Mouse (Mus musculus) liver, embryonic 14.5 days (tissue): ENCODE data around the gene Shtn1. TPM values are rescaled to one million over a fixed set of nuclear protein-coding genes. Genes with fewer than 3 reads are reported as not detected.

Source experiments
- ATAC-seq: fragments of 200-750 bp; cut with Nextera tagmentation; 2 replicates; pipeline ENCODE4 v1.8.0; 2017; ENCODE audit warnings: moderate number of reproducible peaks, mild to moderate bottlenecking, moderate library complexity; ENCODE audit not compliant: insufficient read depth
- DNase-seq, 3 experiments: peaks; one replicate each; pipeline ENCODE4 v3.0.0-alpha.2; 2012 to 2013; ENCODE audit warnings: low read depth in 3 of 3, low spot score in 3 of 3
- H3K27ac ChIP-seq: fragments of 300-500 bp; sonication (generic); 2 replicates; pipeline ENCODE4 v1.5.1; 2014; ENCODE audit warnings: moderate library complexity, mild to moderate bottlenecking, control low read depth, inconsistent platforms
- H3K27me3 ChIP-seq: fragments of 300-500 bp; sonication (generic); 2 replicates; pipeline ENCODE4 v1.6.1; 2014; ENCODE audit warnings: mild to moderate bottlenecking, low read length, moderate library complexity; ENCODE audit not compliant: control insufficient read depth, insufficient read depth
- H3K36me3 ChIP-seq: fragments of 300-500 bp; sonication (generic); replicated peaks from 2 replicates; pipeline ENCODE4 v1.6.1; 2014; ENCODE audit warnings: low read depth; ENCODE audit not compliant: control insufficient read depth, insufficient read depth
- H3K4me1 ChIP-seq, 2 experiments: fragments of 200-500 bp in 1 of 2; fragments of 300-500 bp in 1 of 2; sonication (generic) in 1 of 2; replicated peaks; 2 replicates each; pipeline ENCODE4 v1.6.1; 2012 to 2014; ENCODE audit warnings: antibody characterized with exemption in 1 of 2, inconsistent platforms in 1 of 2, low read length in 1 of 2; ENCODE audit not compliant: control insufficient read depth in 2 of 2, insufficient read depth in 2 of 2
- H3K4me2 ChIP-seq: fragments of 300-500 bp; sonication (generic); 2 replicates; pipeline ENCODE4 v1.6.1; 2014; ENCODE audit warnings: low read depth, mild to moderate bottlenecking, control low read depth, moderate library complexity
- H3K4me3 ChIP-seq, 2 experiments: fragments of 200-500 bp in 1 of 2; fragments of 300-500 bp in 1 of 2; sonication (generic) in 1 of 2; 2 replicates each; pipeline ENCODE4 v1.5.1; 2012 to 2014; ENCODE audit warnings: low read depth in 2 of 2, low read length in 2 of 2, mild to moderate bottlenecking in 2 of 2, control low read depth in 1 of 2, inconsistent platforms in 1 of 2, moderate library complexity in 1 of 2; ENCODE audit not compliant: insufficient read depth in 1 of 2
- H3K9ac ChIP-seq: fragments of 300-500 bp; sonication (generic); replicated peaks from 2 replicates; pipeline ENCODE4 v1.6.1; 2014; ENCODE audit warnings: mild to moderate bottlenecking, control low read depth, moderate library complexity
- H3K9me3 ChIP-seq: fragments of 300-500 bp; sonication (generic); 2 replicates; pipeline ENCODE4 v1.6.1; 2016; ENCODE audit warnings: low read length, mixed read lengths; ENCODE audit not compliant: control insufficient read depth
- CTCF ChIP-seq: IDR thresholded peaks from 2 replicates; pipeline ENCODE4 v1.5.1; 2016; ENCODE audit warnings: antibody characterized with exemption, low read depth, control low read depth
- EP300 ChIP-seq: IDR thresholded peaks from 2 replicates; pipeline ENCODE4 v1.6.1; 2016; ENCODE audit warnings: antibody characterized with exemption, low read depth
- whole genome bisulfite sequencing: fragments of 180-500 bp; shearing (Covaris S2); extraction: QIAGEN DNeasy Blood & Tissue Kit; methylation state at CpG from one replicate; pipeline ENCODE4 v1.1.7; 2014; ENCODE audit not compliant: insufficient replicate concordance; 5-methylcytosine and 5-hydroxymethylcytosine counted together
- polyA plus RNA-seq, 2 experiments: library from polyadenylated mRNA; depleted of rRNA in 1 of 2; stranded (reverse) in 1 of 2; unstranded in 1 of 2; fragments of >200 nt; fragmentation: Nextera tagmentation in 1 of 2; extraction: Ambion mirVana in 1 of 2; gene quantifications; 2 replicates each; pipeline versions ENCODE4 v1.2.1 to v1.2.3; 2012 to 2014

Gene Shtn1
- polyA plus RNA-seq, 2 experiments, result 0.41 to 0.57 TPM

DNA sequence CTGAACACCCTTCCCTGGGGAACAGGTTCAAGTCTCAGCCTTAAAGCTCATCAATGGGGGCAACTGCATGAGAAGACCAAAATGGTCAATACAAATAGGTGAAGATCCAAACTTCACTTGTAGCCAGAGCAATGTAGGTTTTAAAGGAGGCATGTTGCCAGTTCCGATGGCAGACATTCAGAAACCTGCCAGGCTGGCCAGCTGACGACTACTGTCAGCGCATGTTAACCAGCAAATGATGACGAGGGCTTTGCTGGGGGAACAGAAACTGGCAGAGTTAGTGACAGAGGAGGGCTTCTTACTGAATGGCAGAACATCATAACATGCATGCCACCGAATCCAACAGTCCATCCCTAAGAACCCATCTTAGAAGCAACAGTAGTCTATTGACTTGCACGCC, 2.9 kb downstream of the Shtn1 start:
- peaks cover 22% of the 10 kb centered on the region for H3K27me3 ChIP-seq

DNA sequence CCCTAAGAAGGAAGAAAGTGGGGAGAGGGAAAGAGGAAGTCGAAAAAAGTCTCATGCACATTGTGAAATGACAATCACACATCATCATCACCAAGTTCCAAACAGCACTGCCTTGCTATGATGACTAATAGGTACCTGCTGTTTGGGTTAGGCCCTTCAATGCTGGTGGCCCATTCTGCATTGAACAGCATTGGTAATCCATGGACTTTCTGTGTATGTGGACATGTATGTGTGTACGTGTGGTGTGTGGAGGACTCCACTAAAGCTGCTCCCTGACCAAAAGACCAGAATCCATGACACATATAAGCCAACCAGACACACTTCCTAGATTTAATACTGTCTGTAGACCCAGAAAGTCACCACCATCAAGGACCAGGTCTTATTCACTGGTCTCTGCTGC, 3.9 kb downstream of the Shtn1 start:
- Histone ChIP-seq H3K4me1 (no peaks in the 10 kb centered on the region), H3K4me2 (no peak overlapping the region), H3K27ac (no peak overlapping the region), H3K36me3 (no peaks in the 10 kb centered on the region), H3K4me3 (no peak overlapping the region), H3K27me3 (peaks cover 22% of the 10 kb centered on the region), H3K9ac (no peak overlapping the region), H3K9me3 (no peaks in the 10 kb centered on the region)
- no peak for DNase-seq
- ATAC-seq, result no peak
- WGBS, result 45% methylated on average over 2 of the region's 2 CpGs
- TF ChIP-seq CTCF (no peak), EP300 (no peak)

More for the DNA sequence above, 2.9 kb downstream of the Shtn1 start:
- Histone ChIP-seq H3K4me2 (no peak overlapping the region), H3K9ac (no peak overlapping the region), H3K36me3 (no peaks in the 10 kb centered on the region), H3K4me1 (no peaks in the 10 kb centered on the region), H3K9me3 (no peaks in the 10 kb centered on the region), H3K27ac (no peak overlapping the region), H3K4me3 (no peak overlapping the region)
- ATAC-seq (no peak), DNase-seq (no peak)
- TF ChIP-seq CTCF (no peak), EP300 (no peak)
- WGBS, result 70% methylated on average over 6 of the region's 6 CpGs

DNA sequence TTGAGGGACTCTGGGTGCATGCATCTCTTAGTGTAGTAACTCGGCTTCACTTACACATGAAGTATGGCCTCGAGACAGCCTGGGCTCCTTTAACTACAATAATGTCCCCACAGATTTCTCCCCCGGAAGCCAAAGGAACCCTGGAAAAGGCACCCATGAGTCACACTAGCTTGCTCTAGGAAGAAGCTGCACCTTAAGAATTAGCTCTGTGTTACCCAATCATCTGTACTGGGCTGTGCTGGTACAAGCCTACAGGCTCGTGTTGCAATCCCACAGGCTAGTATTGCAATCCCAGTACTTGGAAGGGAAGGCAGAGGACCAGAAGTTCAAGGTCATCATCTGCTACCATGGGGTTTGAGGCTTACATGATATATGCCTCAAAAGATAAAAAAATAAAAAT, 4.5 kb downstream of the Shtn1 start:
- H3K4me3 ChIP-seq, result no peak overlapping the region
- WGBS, result 52% methylated on average over 4 of the region's 4 CpGs
- no peaks in the 10 kb centered on the region for H3K36me3 ChIP-seq
- no peak for TF ChIP-seq CTCF
- no peak overlapping the region for H3K4me2 ChIP-seq
- H3K9ac ChIP-seq, result no peak overlapping the region
- H3K27me3 ChIP-seq, result peaks cover 17% of the 10 kb centered on the region
- no peaks in the 10 kb centered on the region for H3K9me3 ChIP-seq
- H3K4me1 ChIP-seq, result no peaks in the 10 kb centered on the region
- DNase-seq (no peak), ATAC-seq (no peak)
- H3K27ac ChIP-seq, result no peak overlapping the region

DNA sequence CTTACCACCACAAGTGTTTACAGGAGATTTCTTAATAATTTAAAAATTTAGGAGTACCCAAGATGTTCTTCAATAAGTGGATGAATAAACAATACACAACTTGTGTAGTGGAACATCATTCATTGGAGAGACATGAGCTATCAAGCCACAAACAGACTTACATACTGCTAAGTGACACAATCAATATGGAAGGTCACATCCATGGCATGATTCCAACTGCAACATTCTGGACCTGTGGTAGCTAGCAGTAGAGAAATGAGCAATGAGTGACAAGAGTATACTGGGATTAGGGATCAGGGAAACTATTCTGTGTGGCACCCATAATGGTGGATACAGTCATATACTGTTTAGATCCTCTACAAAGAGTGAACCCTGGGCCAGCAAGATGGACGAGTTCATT, 8.2 kb downstream of the Shtn1 start:
- Histone ChIP-seq H3K4me3 (no peak overlapping the region), H3K4me2 (no peak overlapping the region), H3K9ac (no peak overlapping the region), H3K4me1 (no peaks in the 10 kb centered on the region), H3K9me3 (no peaks in the 10 kb centered on the region), H3K36me3 (no peaks in the 10 kb centered on the region), H3K27ac (no peak overlapping the region), H3K27me3 (no peaks in the 10 kb centered on the region)
- 35% methylated on average over 1 of the region's 1 CpGs for WGBS
- ATAC-seq, result no peak
- DNase-seq, result no peak
- TF ChIP-seq CTCF, result no peak
- no peak for TF ChIP-seq EP300

DNA sequence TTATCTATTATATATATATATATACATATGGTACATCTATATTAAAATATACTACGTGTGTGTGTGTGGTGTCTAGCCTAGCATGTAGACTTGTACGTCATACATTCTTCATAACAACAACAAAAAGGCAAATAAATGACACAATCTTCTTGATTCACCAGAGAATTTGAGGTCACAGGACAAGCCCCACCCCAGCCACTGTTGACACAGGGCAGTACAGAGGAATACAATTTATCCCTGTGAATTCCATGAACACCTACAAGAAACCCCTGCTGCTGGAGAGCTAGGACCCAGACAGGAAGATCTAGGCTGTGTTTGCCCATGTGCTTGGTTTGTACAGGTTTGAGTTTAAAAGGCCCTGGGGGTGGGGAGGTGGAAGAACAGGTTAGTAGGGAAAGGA, 9.2 kb downstream of the Shtn1 start:
- H3K9ac ChIP-seq, result no peak overlapping the region
- DNase-seq, result no peak
- H3K9me3 ChIP-seq, result no peaks in the 10 kb centered on the region
- H3K4me3 ChIP-seq, result no peak overlapping the region
- WGBS, result 62% methylated on average over 2 of the region's 2 CpGs
- H3K27ac ChIP-seq, result no peak overlapping the region
- no peak for ATAC-seq
- no peaks in the 10 kb centered on the region for H3K36me3 ChIP-seq
- H3K4me2 ChIP-seq, result no peak overlapping the region
- no peaks in the 10 kb centered on the region for H3K27me3 ChIP-seq
- TF ChIP-seq CTCF (no peak), EP300 (no peak)
- H3K4me1 ChIP-seq, result no peaks in the 10 kb centered on the region

DNA sequence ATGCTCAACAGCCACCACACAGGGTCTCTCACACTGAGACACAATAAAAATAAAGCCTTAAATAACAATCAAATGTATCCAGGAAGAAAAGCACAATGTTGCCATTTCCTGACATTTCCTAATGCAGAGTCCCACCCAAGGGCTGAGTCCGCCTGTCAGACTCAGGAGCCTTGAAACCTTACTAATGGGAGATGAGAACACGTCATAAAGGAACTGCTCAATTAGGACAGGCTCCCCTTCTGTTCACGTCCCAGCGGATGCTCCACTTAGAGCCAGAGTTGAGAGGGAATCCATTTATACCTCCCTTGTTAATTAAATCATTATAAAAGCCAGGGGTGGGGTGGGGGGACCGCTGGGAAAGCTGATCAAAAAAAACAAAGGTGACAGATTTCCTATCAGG, 9.8 kb downstream of the Shtn1 start:
- Histone ChIP-seq H3K27ac (no peak overlapping the region), H3K4me3 (no peak overlapping the region), H3K4me1 (no peaks in the 10 kb centered on the region), H3K9me3 (no peaks in the 10 kb centered on the region), H3K36me3 (no peaks in the 10 kb centered on the region), H3K27me3 (no peaks in the 10 kb centered on the region), H3K9ac (no peak overlapping the region), H3K4me2 (no peak overlapping the region)
- DNase-seq (no peak), ATAC-seq (no peak)
- TF ChIP-seq CTCF, result no peak
- WGBS, result 33% methylated on average over 5 of the region's 5 CpGs
